Mouse (Mus musculus) G1E (cell line): ENCODE measurements around the gene Lrrc25. TPM values are rescaled to one million over a fixed set of nuclear protein-coding genes. Genes with fewer than 3 reads are reported as not detected.
A peak's percentile ranks its signal among the peaks of the same experiment; 100 is the strongest.
"Not testable (repeated sequence)": the region's sequence is repeated elsewhere in the genome, so short reads cannot be mapped to it uniquely, and the experiment has no call there.

ENCODE experiments used
- ATAC-seq: 2 replicates; pipeline ENCODE4 v1.8.0; 2016; ENCODE audit warnings: mild to moderate bottlenecking; ENCODE audit not compliant: insufficient number of reproducible peaks, poor library complexity, low FRiP score, severe bottlenecking; ENCODE audit errors: extremely low read depth
- DNase-seq: peaks from one replicate; pipeline ENCODE4 v3.0.0; 2012; ENCODE audit warnings: low spot score
- H3K27me3 ChIP-seq: 2 replicates; pipeline ENCODE4 v1.6.1; 2012; ENCODE audit warnings: mild to moderate bottlenecking, low read length, inconsistent platforms; ENCODE audit not compliant: insufficient read depth
- H3K36me3 ChIP-seq: replicated peaks from 2 replicates; pipeline ENCODE3; 2012; ENCODE audit warnings: mild to moderate bottlenecking, inconsistent platforms
- H3K4me1 ChIP-seq: 2 replicates; pipeline ENCODE4 v1.6.1; 2012; ENCODE audit warnings: low read depth, low read length, inconsistent platforms, mixed read lengths; ENCODE audit not compliant: insufficient read depth
- H3K4me3 ChIP-seq: 2 replicates; pipeline ENCODE4 v1.5.1; 2012; ENCODE audit warnings: low read depth, mild to moderate bottlenecking, inconsistent platforms, low read length, moderate library complexity, mixed read lengths
- H3K9me3 ChIP-seq: replicated peaks from 2 replicates; pipeline ENCODE4 v1.6.1; 2012; ENCODE audit warnings: inconsistent platforms
- CTCF ChIP-seq: IDR thresholded peaks from 2 replicates; pipeline ENCODE4 v1.5.1; 2012; ENCODE audit warnings: low read depth, low read length, inconsistent platforms, mixed read lengths
- GATA1 ChIP-seq: IDR thresholded peaks from 2 replicates; pipeline ENCODE4 v1.6.1; 2012; ENCODE audit warnings: borderline replicate concordance, low read length, inconsistent platforms, mixed read lengths
- GATA2 ChIP-seq: IDR thresholded peaks from 2 replicates; pipeline ENCODE4 v1.6.1; 2012; ENCODE audit warnings: low read depth, low read length, inconsistent platforms, borderline replicate concordance
- POLR2AphosphoS5 ChIP-seq: IDR thresholded peaks from 2 replicates; pipeline ENCODE4 v1.6.1; 2012; ENCODE audit warnings: low read depth, low read length, inconsistent platforms; ENCODE audit not compliant: insufficient replicate concordance
- TAL1 ChIP-seq: conservative IDR thresholded peaks from 2 replicates; pipeline ENCODE4 v1.6.1; 2012; ENCODE audit warnings: low read depth, low read length, inconsistent platforms, mixed read lengths
- polyA plus RNA-seq: library from polyadenylated mRNA; stranded (reverse); fragments of >175 nt; gene quantifications from 2 replicates; pipeline ENCODE4 v1.2.3, GENCODE M21; 2012
- total RNA-seq, 2 experiments: library from RNA; stranded (forward) in 1 of 2; stranded (reverse) in 1 of 2; fragments of 200-1000 nt in 1 of 2; fragments of >200 nt in 1 of 2; fragmentation: Nextera tagmentation in 1 of 2; gene quantifications; 2 replicates each; pipeline ENCODE4 v1.2.3; 2014 to 2017

The Lrrc25 gene
- total and polyA plus RNA-seq, 3 experiments: 1.6 to 2.6 (median 1.6) TPM

GRCm38 (mm10) chr8:70583476-70584387 is 32.2 kb upstream of the Lrrc25 start:
- peaks cover 90% of the 10 kb centered on the region for H3K36me3 ChIP-seq

DNA sequence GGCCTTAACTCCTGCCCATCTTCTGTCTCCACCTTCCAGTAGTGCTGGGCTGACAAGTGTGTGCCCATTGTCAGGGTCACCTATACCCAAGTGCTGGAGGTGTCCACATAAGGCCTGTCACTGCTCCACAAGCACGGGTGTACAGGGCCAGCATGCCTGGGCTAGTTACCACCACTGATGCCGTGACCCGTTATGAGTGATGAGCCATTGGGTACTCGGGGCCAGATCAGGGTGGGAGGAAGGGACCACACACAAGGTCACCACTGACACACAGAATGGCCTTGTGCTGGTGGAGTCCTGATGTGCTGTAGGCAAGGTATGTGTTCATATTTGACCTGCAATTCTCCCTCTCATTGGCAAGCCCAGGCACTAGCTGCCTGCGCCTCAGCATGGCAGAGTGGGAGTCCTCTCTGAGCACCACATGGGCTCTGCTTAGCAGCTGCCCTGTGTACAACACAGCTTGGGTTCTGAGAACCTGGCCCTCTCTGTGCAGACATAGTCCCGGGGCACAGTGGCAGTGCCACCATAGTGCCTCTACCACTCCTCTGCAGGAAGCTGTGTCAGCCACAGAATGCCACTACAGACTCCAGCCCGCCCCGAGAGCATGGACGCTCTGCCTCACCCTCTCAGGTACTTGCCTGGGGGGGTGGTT is 31.2 kb upstream of the Lrrc25 start:
- Histone ChIP-seq H3K4me1 (peaks cover 7% of the 10 kb centered on the region), H3K4me3 (no peak overlapping the region), H3K27me3 (no peaks in the 10 kb centered on the region), H3K9me3 (no peaks in the 10 kb centered on the region), H3K36me3 (peaks cover 93% of the 10 kb centered on the region)
- DNase-seq (no peak), ATAC-seq (no peak)
- TF ChIP-seq POLR2AphosphoS5 (no peak), GATA1 (no peak), GATA2 (no peak), CTCF (no peak), TAL1 (no peak)

More at GRCm38 (mm10) chr8:70583476-70584387, 32.2 kb upstream of the Lrrc25 start:
- Histone ChIP-seq H3K4me3 (no peak overlapping the region), H3K9me3 (no peaks in the 10 kb centered on the region), H3K27me3 (no peaks in the 10 kb centered on the region), H3K4me1 (peaks cover 12% of the 10 kb centered on the region)
- TF ChIP-seq GATA1: no peak
- TF ChIP-seq CTCF: no peak
- no peak for TF ChIP-seq POLR2AphosphoS5
- no peak for TF ChIP-seq TAL1
- no peak for TF ChIP-seq GATA2
- no peak for ATAC-seq
- DNase-seq: no peak

- Histone ChIP-seq H3K27me3 (no peaks in the 10 kb centered on the region), H3K36me3 (peaks cover 92% of the 10 kb centered on the region), H3K4me1 (peaks cover 7% of the 10 kb centered on the region), H3K4me3 (no peak overlapping the region), H3K9me3 (no peaks in the 10 kb centered on the region)
- TF ChIP-seq CTCF (peak; percentile 70; the same call in 1 of the 2 replicates), GATA1 (no peak)
- ATAC-seq (no peak), DNase-seq (peak; percentile 61)
Observed at GRCm38 (mm10) chr8:70585258-70585652, 30.7 kb upstream of the Lrrc25 start.

- DNase-seq, H3K4me1 ChIP-seq, H3K4me3 ChIP-seq, H3K27me3 ChIP-seq, H3K9me3 ChIP-seq, ATAC-seq: not testable (repeated sequence)
- peaks cover 92% of the 10 kb centered on the region for H3K36me3 ChIP-seq
Observed at GRCm38 (mm10) chr8:70587955-70588354, 28.0 kb upstream of the Lrrc25 start.

DNA sequence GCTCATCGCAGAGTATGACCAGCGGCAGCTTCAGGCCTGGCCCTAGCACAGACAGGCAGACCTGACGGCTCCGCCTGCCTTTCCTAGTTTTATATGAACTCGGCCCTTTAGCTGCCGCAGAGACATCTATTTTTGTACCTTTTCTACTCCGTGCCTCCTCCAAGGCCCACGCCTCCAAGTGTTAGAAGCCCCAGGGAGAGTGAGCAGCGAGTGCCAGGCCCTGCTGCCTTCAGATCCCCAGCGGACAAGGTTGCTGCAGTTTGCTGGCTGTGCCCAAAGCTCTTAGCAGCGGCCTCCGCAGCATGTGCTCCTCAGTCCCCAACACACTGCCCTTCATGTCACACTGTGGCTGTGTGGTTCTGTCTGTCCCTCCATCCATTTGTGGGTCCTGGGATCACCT is 24.4 kb upstream of the Lrrc25 start:
- Histone ChIP-seq H3K36me3 (peaks cover 79% of the 10 kb centered on the region), H3K4me1 (peaks cover 30% of the 10 kb centered on the region), H3K4me3 (no peak overlapping the region), H3K27me3 (no peaks in the 10 kb centered on the region), H3K9me3 (peaks cover 5% of the 10 kb centered on the region; the same call in 1 of the 2 replicates)
- ATAC-seq (no peak), DNase-seq (no peak)
- TF ChIP-seq TAL1: no peak
- no peak for TF ChIP-seq CTCF
- no peak for TF ChIP-seq POLR2AphosphoS5
- TF ChIP-seq GATA2: no peak

- no peak for ATAC-seq
- Histone ChIP-seq H3K36me3 (peaks cover 80% of the 10 kb centered on the region), H3K4me1 (peaks cover 30% of the 10 kb centered on the region), H3K9me3 (peaks cover 17% of the 10 kb centered on the region), H3K27me3 (no peaks in the 10 kb centered on the region), H3K4me3 (peak overlapping the region; percentile 81; the same call in 1 of the 2 replicates)
- TF ChIP-seq POLR2AphosphoS5 (no peak), GATA1 (no peak), CTCF (no peak), TAL1 (no peak), GATA2 (no peak)
- DNase-seq: no peak
Observed at GRCm38 (mm10) chr8:70593173-70593572, 22.8 kb upstream of the Lrrc25 start.
